Mouse (Mus musculus): ENCODE results near the gene AC124108.1. TPM values are rescaled to one million over a fixed set of nuclear protein-coding genes. Genes with fewer than 3 reads are reported as not detected.

AC124108.1 gene
- 3.7 and 3.8 TPM in 2 replicates for polyA plus RNA-seq (2015; fragmentation: Nextera tagmentation; extraction: Ambion mirVana)

- no peaks in the 10 kb centered on the region for H3K36me3 ChIP-seq (replicated peaks)
- H3K4me1 ChIP-seq, result peaks cover 56% of the 10 kb centered on the region
- peak within 1 kb of the TSS; percentile 93 for H3K9ac ChIP-seq
- H3K9me3 ChIP-seq, result no peaks in the 10 kb centered on the region
- peak within 1 kb of the TSS; percentile 81 for H3K4me2 ChIP-seq
- no peaks in the 10 kb centered on the region for H3K27me3 ChIP-seq (replicated peaks)
- H3K27ac ChIP-seq, result peak within 1 kb of the TSS; percentile 99
- under 1% methylated on average over 34 of the region's 34 CpGs for WGBS
- ATAC-seq (replicated peaks), result peak; percentile 24
- peak within 1 kb of the TSS; percentile 94 for H3K4me3 ChIP-seq
These were observed at the start of gene AC124108.1, which contains the start of gene Lemd1 for GRCm38 (mm10) chr1:132191093-132191785. AC124108.1 (plus strand) TSS chr1:132191457. Lemd1 (plus strand) TSS chr1:132191431.

DNA sequence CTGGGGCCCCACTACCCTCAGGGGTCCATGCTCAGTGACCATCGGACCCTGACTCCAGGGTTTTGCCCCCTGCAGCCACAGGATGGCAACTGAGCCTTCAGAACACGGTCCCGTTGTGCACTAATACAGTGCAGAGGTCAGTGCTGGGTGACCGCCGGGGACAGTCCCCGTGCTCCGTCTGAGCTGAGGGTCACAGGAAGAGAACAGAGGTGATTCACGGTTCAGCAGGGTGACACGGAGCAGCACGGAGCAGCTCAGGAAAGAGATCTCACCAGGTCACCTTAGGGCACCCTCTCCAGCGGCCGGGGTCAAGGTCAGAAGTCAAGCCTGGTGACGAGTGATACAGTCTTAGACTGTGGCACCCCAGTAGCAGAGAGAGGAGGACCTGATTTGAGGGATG, 49.5 kb upstream of the AC124108.1 start:
- Histone ChIP-seq H3K4me3 (no peak overlapping the region), H3K36me3 (replicated peaks) (no peaks in the 10 kb centered on the region), H3K27ac (no peak overlapping the region), H3K4me2 (no peak overlapping the region), H3K4me1 (peaks cover 33% of the 10 kb centered on the region), H3K27me3 (replicated peaks) (0 out of 2 replicates have a peak, but pooled peaks cover 6% of the 10 kb centered on the region), H3K9ac (no peak overlapping the region), H3K9me3 (no peaks in the 10 kb centered on the region)
- ATAC-seq (replicated peaks), result no peak
- 68% methylated on average over 13 of the region's 13 CpGs for WGBS

GRCm38 (mm10) chr1:132143079-132143478, 48.2 kb upstream of the AC124108.1 start:
- no peaks in the 10 kb centered on the region for H3K9me3 ChIP-seq
- 86% methylated on average over 5 of the region's 5 CpGs for WGBS
- H3K27me3 ChIP-seq (replicated peaks), result 0 out of 2 replicates have a peak, but pooled peaks cover 3% of the 10 kb centered on the region
- no peak for ATAC-seq (replicated peaks)
- no peak overlapping the region for H3K27ac ChIP-seq
- no peak overlapping the region for H3K4me3 ChIP-seq
- no peaks in the 10 kb centered on the region for H3K36me3 ChIP-seq (replicated peaks)
- no peak overlapping the region for H3K4me2 ChIP-seq
- peaks cover 33% of the 10 kb centered on the region for H3K4me1 ChIP-seq
- H3K9ac ChIP-seq, result no peak overlapping the region

DNA sequence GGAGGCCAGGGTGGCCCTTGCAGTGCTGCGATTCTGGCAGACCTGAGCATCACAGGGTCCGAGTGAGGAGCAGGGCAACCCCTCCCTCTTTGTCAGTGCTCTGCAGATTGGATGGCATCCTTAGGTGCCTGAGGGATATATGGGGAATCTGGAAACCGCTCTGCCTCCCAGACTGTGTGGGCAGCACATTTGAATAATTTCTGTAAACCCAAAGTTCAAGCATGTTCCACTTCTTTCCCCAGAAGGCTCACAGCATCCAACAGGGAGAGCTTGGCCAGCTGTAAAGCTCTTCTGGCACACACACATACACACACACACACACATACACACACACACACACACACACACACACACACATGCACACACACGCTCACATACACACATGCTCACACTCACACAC, 47.5 kb upstream of the AC124108.1 start:
- peak overlapping the region; percentile 66 for H3K27ac ChIP-seq

DNA sequence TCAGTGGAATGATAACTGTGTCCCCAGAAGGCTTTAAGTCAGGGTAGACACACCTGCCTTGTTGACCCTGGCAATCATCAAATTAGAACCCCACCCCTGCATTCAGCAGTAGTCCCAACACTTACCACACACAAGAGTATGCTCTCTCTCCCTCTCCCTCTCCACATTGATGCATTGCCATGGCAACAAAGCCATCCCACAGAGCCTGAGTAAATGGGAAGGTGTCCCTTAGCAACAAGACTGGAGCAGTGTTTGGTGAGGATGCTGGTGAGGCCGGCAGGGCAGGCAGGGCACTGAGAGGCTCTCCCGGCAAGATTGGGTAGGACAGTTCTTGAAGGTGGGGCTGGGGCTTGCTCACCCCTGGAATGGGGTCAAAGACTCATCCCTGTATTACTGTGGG, 47.0 kb upstream of the AC124108.1 start:
- ATAC-seq (replicated peaks), result peak; percentile 87
- Histone ChIP-seq H3K4me1 (peaks cover 25% of the 10 kb centered on the region), H3K27ac (peak overlapping the region; percentile 66), H3K9ac (no peak overlapping the region), H3K36me3 (replicated peaks) (no peaks in the 10 kb centered on the region), H3K4me3 (no peak overlapping the region), H3K27me3 (replicated peaks) (no peaks in the 10 kb centered on the region), H3K4me2 (no peak overlapping the region), H3K9me3 (no peaks in the 10 kb centered on the region)
- WGBS, result 8% methylated on average over 2 of the region's 2 CpGs

More for the DNA sequence above, 47.5 kb upstream of the AC124108.1 start:
- WGBS, result 57% methylated on average over 4 of the region's 4 CpGs
- no peaks in the 10 kb centered on the region for H3K9me3 ChIP-seq
- ATAC-seq (replicated peaks), result peak; percentile 43
- no peaks in the 10 kb centered on the region for H3K36me3 ChIP-seq (replicated peaks)
- no peak overlapping the region for H3K4me2 ChIP-seq
- peaks cover 30% of the 10 kb centered on the region for H3K4me1 ChIP-seq
- no peak overlapping the region for H3K9ac ChIP-seq
- no peaks in the 10 kb centered on the region for H3K27me3 ChIP-seq (replicated peaks)
- H3K4me3 ChIP-seq, result no peak overlapping the region

GRCm38 (mm10) chr1:132144837-132145236, 46.4 kb upstream of the AC124108.1 start:
- Histone ChIP-seq H3K27ac (peak overlapping the region; percentile 66; the same call in 1 of the 2 replicates), H3K4me3 (no peak overlapping the region), H3K27me3 (replicated peaks) (no peaks in the 10 kb centered on the region), H3K9ac (no peak overlapping the region), H3K4me2 (no peak overlapping the region), H3K9me3 (no peaks in the 10 kb centered on the region), H3K36me3 (replicated peaks) (no peaks in the 10 kb centered on the region), H3K4me1 (peaks cover 19% of the 10 kb centered on the region)
- no peak for ATAC-seq (replicated peaks)
- 72% methylated on average over 3 of the region's 3 CpGs for WGBS

- Histone ChIP-seq H3K4me3 (no peak overlapping the region), H3K36me3 (replicated peaks) (no peaks in the 10 kb centered on the region), H3K4me2 (no peak overlapping the region), H3K4me1 (peaks cover 24% of the 10 kb centered on the region), H3K9me3 (no peaks in the 10 kb centered on the region), H3K27me3 (replicated peaks) (no peaks in the 10 kb centered on the region), H3K27ac (no peak overlapping the region), H3K9ac (no peak overlapping the region)
- WGBS, result 94% methylated on average over 8 of the region's 8 CpGs
- no peak for ATAC-seq (replicated peaks)
These were observed 45.1 kb upstream of the AC124108.1 start for GRCm38 (mm10) chr1:132145973-132146685.

DNA sequence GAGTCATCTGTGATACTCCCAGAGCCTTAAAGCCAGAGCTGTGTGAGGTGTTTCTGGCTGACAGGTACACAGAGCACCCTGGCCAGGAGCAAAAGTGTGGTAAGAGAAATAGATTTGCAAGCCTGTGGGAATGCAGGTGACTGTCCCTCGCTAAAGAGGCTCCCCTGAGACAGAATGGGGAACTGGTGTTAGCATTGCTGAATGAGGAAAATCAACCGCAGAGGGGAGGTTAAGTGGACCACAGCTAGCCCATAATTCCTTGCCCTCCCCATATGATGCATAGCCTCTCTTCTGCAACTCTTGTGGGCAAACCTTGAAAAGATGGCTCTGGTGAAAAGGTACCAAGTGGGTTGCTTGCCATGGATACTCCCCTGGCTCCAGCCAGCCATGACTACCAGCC, 41.8 kb upstream of the AC124108.1 start:
- Histone ChIP-seq H3K27ac (no peak overlapping the region), H3K27me3 (replicated peaks) (no peaks in the 10 kb centered on the region), H3K9me3 (no peaks in the 10 kb centered on the region), H3K4me2 (no peak overlapping the region), H3K4me1 (peaks cover 15% of the 10 kb centered on the region), H3K9ac (no peak overlapping the region), H3K4me3 (no peak overlapping the region), H3K36me3 (replicated peaks) (no peaks in the 10 kb centered on the region)
- WGBS, result 63% methylated on average over 2 of the region's 2 CpGs
- no peak for ATAC-seq (replicated peaks)

GRCm38 (mm10) chr1:132150171-132150570, 41.1 kb upstream of the AC124108.1 start:
- peak overlapping the region; percentile 17; the same call in 1 of the 2 replicates for H3K9ac ChIP-seq
- no peak for ATAC-seq (replicated peaks)
- WGBS, result 52% methylated on average over 1 of the region's 1 CpGs

GRCm38 (mm10) chr1:132150817-132151601, 40.2 kb upstream of the AC124108.1 start:
- no peak for ATAC-seq (replicated peaks)
- WGBS, result 72% methylated on average over 15 of the region's 15 CpGs
- no peaks in the 10 kb centered on the region for H3K36me3 ChIP-seq (replicated peaks)

More at GRCm38 (mm10) chr1:132150171-132150570, 41.1 kb upstream of the AC124108.1 start:
- H3K4me1 ChIP-seq, result 0 out of 2 replicates have a peak, but pooled peaks cover 10% of the 10 kb centered on the region
- H3K27me3 ChIP-seq (replicated peaks), result no peaks in the 10 kb centered on the region
- no peak overlapping the region for H3K4me2 ChIP-seq
- H3K36me3 ChIP-seq (replicated peaks), result no peaks in the 10 kb centered on the region
- no peaks in the 10 kb centered on the region for H3K9me3 ChIP-seq
- no peak overlapping the region for H3K27ac ChIP-seq
- H3K4me3 ChIP-seq, result no peak overlapping the region

GRCm38 (mm10) chr1:132151908-132152307, 39.3 kb upstream of the AC124108.1 start:
- no peak for ATAC-seq (replicated peaks)
- Histone ChIP-seq H3K9ac (no peak overlapping the region), H3K27ac (no peak overlapping the region), H3K4me1 (0 out of 2 replicates have a peak, but pooled peaks cover 10% of the 10 kb centered on the region), H3K9me3 (no peaks in the 10 kb centered on the region), H3K4me3 (no peak overlapping the region), H3K27me3 (replicated peaks) (no peaks in the 10 kb centered on the region), H3K4me2 (no peak overlapping the region), H3K36me3 (replicated peaks) (no peaks in the 10 kb centered on the region)
- WGBS, result 68% methylated on average over 2 of the region's 2 CpGs

More at GRCm38 (mm10) chr1:132150817-132151601, 40.2 kb upstream of the AC124108.1 start:
- Histone ChIP-seq H3K9ac (no peak overlapping the region), H3K27me3 (replicated peaks) (no peaks in the 10 kb centered on the region), H3K27ac (no peak overlapping the region), H3K9me3 (no peaks in the 10 kb centered on the region), H3K4me3 (no peak overlapping the region), H3K4me1 (0 out of 2 replicates have a peak, but pooled peaks cover 10% of the 10 kb centered on the region), H3K4me2 (no peak overlapping the region)
